Mouse (Mus musculus) small intestine, adult 2 months (tissue): ENCODE measurements around the gene Tgm1. TPM values are rescaled to one million over a fixed set of nuclear protein-coding genes. Genes with fewer than 3 reads are reported as not detected.

ENCODE experiments used
- H3K27ac ChIP-seq: fragments of 200-500 bp; 2 replicates; pipeline ENCODE4 v1.5.1; 2012; ENCODE audit warnings: low read depth, low read length, control low read depth, inconsistent platforms; ENCODE audit not compliant: insufficient read depth
- H3K27me3 ChIP-seq: fragments of 200-500 bp; 2 replicates; pipeline ENCODE4 v1.6.1; 2012; ENCODE audit warnings: mild to moderate bottlenecking, moderate library complexity, low read length, inconsistent platforms; ENCODE audit not compliant: control insufficient read depth, insufficient read depth
- H3K36me3 ChIP-seq: fragments of 200-500 bp; 2 replicates; pipeline ENCODE4 v1.6.1; 2012; ENCODE audit warnings: mild to moderate bottlenecking, low read length, control low read depth, inconsistent platforms; ENCODE audit not compliant: control insufficient read depth, insufficient read depth
- H3K4me1 ChIP-seq: fragments of 200-500 bp; 2 replicates; pipeline ENCODE4 v1.6.1; 2012; ENCODE audit warnings: low read length, inconsistent platforms, mixed read lengths; ENCODE audit not compliant: control insufficient read depth, insufficient read depth, insufficient read length
- H3K4me3 ChIP-seq: fragments of 200-500 bp; 2 replicates; pipeline ENCODE4 v1.5.1; 2012; ENCODE audit warnings: low read depth, mild to moderate bottlenecking, control low read depth, inconsistent platforms, low read length, moderate library complexity
- CTCF ChIP-seq: fragments of 200-500 bp; IDR thresholded peaks from 2 replicates; pipeline ENCODE4 v1.5.1; 2012; ENCODE audit warnings: low read depth, mild to moderate bottlenecking, control low read depth, inconsistent platforms, low read length, moderate library complexity, mixed read lengths; ENCODE audit not compliant: insufficient replicate concordance, insufficient read length; ENCODE audit errors: extremely low read depth
- POLR2A ChIP-seq: fragments of 200-500 bp; IDR thresholded peaks from 2 replicates; pipeline ENCODE4 v1.6.1; 2012; ENCODE audit warnings: low read depth, mild to moderate bottlenecking, control low read depth, inconsistent platforms, low read length, moderate library complexity
- WGBS: fragments of 180-500 bp; shearing (Covaris S2); methylation state at CpG from one replicate; pipeline ENCODE4 v1.1.7; 2018; 5-methylcytosine and 5-hydroxymethylcytosine counted together
- polyA plus RNA-seq: library from polyadenylated mRNA; depleted of rRNA; stranded (reverse); fragments of >200 nt; gene quantifications from 2 replicates; pipeline ENCODE4 v1.2.3, GENCODE M21; 2012

Gene Tgm1
- polyA plus RNA-seq, 1 experiment, result 0.89 TPM

DNA sequence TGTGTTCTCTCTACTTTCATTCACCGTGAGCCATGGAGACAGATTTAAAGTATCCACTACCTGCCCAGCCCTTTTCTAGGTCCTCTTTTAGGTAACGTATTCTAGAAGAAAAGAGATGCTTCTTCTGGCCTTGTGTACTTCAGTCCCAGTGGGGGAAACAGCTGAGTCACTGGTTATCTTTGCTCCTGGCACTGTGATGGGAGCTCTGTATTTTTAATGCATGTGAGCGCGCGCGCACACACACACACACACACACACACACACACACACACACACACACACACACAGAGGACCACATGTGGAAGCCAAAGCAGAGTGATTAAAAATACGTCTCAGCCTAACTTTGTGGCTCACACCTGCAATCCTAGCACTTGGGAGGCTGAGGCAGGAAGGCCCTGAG, 9.7 kb upstream of the Tgm1 start:
- H3K4me3 ChIP-seq, result no peak overlapping the region
- H3K27ac ChIP-seq, result no peak overlapping the region
- H3K4me1 ChIP-seq, result peaks cover 12% of the 10 kb centered on the region; the same call in 1 of the 2 replicates
- H3K27me3 ChIP-seq, result no peaks in the 10 kb centered on the region
- TF ChIP-seq CTCF (no peak), POLR2A (no peak)
- peaks cover 11% of the 10 kb centered on the region; the same call in 1 of the 2 replicates for H3K36me3 ChIP-seq
- 94% methylated on average over 7 of the region's 7 CpGs for WGBS

DNA sequence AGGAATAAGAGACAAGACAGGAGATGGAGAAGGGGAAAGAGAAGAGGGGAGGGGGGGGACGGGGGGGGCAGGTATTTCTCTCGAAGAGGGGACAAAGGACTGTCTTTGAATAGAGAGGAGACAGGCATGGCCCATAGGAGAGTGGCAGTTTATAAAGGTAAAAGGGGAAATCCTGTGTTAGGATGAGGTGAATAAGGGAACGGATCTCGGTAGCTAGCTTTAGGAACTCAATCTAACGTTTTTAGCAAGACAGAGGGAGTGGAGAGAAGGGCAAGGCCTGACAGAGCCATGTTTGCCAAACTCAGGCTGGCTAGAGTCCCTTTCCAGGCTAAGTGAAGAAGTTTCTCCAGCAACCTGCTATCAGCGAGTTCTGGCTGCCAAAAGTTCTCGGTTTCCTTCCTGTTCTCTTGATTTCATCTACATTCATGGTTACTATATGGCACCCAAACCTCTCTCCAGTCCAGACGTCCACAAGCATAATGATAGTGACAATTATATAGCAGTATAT, 8.8 kb upstream of the Tgm1 start:
- TF ChIP-seq CTCF (no peak), POLR2A (no peak)
- Histone ChIP-seq H3K4me3 (no peak overlapping the region), H3K36me3 (peaks cover 15% of the 10 kb centered on the region), H3K27me3 (no peaks in the 10 kb centered on the region), H3K4me1 (peaks cover 9% of the 10 kb centered on the region; the same call in 1 of the 2 replicates), H3K27ac (no peak overlapping the region)
- WGBS, result 52% methylated on average over 8 of the region's 8 CpGs

DNA sequence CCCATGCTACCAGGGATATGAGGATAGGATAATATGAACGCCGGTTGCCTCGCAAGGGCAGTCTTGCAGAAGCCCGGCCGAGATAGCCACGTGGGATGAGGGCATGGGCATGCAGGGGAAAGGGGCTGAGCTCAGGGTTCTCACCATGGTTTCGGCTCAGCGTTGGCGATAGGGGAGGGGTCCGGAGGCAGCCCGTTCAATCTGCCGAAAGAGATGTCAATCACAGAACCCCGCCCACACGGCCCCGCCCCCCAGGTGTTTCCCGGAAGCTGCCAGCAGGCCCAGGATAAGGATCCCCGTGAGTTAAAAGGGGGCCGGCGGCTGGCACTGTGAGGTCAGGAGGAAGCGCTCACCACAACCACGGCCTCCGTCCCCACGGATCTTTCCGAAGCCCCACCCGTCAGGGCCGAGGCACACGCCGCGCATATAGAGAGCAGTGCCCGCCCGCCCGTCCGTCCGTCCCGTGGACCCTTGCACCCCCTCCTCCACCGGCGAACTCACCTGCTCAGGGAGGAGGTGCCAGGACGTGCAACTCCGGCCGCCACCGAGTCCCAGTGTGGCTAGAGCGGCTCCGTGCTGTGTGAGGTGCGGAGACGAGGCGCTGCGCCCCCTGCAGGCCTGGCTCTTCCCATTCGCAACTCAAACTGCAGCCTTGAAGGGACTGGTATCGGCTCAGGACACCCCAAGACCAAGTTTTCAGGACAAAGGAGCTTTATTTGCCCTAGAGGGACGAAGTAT, 8.1 kb upstream of the Tgm1 start, which contains the start of gene Rabggta:
TSS of gene Rabggta (minus strand) at position 564 of the 738 bp plus-strand sequence.
- peaks cover 9% of the 10 kb centered on the region; the same call in 1 of the 2 replicates for H3K4me1 ChIP-seq
- WGBS, result under 1% methylated on average over 50 of the region's 50 CpGs

DNA sequence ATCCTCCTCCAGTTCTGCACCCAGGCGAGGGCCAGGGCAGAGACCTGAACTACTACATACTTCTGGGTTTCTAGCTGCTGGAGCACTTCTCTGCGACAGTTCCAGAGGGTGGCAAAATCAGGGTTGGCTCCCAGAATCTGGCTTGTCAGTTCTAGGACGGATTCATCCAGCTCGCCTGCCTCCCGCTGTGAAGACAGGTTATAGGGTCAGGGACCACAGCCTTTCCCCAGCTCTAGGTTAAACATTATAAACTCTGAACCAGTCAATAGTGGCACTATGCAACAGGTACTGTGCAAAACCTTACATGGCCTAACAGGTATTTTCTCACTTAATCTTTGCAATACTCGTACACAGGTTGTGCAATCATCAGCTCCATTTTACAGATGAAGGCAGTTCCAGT, 7.3 kb upstream of the Tgm1 start:
- TF ChIP-seq POLR2A, result no peak
- TF ChIP-seq CTCF, result no peak
- Histone ChIP-seq H3K27me3 (no peaks in the 10 kb centered on the region), H3K4me1 (peaks cover 8% of the 10 kb centered on the region; the same call in 1 of the 2 replicates), H3K27ac (no peak overlapping the region), H3K4me3 (no peak overlapping the region), H3K36me3 (peaks cover 26% of the 10 kb centered on the region)
- WGBS, result 88% methylated on average over 6 of the region's 6 CpGs

More for the DNA sequence above, 8.1 kb upstream of the Tgm1 start, which contains the start of gene Rabggta:
- Histone ChIP-seq H3K36me3 (peaks cover 21% of the 10 kb centered on the region), H3K4me3 (peak within 1 kb of the TSS; percentile 95), H3K27me3 (no peaks in the 10 kb centered on the region), H3K27ac (peak within 1 kb of the TSS; percentile 64)
- TF ChIP-seq CTCF, result peak; percentile 88
- peak; percentile 61 for TF ChIP-seq POLR2A

DNA sequence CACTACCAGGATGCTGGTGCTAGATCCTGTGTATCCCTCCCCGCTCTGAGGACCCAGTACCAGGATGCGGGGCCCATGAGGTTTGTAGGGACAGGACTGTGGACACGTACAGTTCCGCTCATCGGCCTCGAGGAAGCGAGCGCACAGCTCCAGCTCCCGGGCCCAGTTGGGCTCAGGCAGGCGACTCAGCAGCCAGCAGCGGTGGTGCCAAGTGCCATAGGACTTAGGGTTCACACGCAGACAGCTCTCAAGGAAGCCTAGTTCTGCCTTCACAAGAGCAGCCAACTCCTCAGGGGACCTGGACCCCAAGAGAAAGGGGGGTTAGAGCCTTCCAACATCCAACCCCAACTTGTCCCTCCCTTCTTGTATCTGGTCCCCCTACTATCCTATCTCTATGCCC, 6.9 kb upstream of the Tgm1 start:
- Histone ChIP-seq H3K27me3 (no peaks in the 10 kb centered on the region), H3K4me1 (peaks cover 8% of the 10 kb centered on the region; the same call in 1 of the 2 replicates), H3K27ac (no peak overlapping the region), H3K36me3 (peaks cover 26% of the 10 kb centered on the region), H3K4me3 (no peak overlapping the region)
- 96% methylated on average over 12 of the region's 12 CpGs for WGBS
- no peak for TF ChIP-seq CTCF
- no peak for TF ChIP-seq POLR2A

DNA sequence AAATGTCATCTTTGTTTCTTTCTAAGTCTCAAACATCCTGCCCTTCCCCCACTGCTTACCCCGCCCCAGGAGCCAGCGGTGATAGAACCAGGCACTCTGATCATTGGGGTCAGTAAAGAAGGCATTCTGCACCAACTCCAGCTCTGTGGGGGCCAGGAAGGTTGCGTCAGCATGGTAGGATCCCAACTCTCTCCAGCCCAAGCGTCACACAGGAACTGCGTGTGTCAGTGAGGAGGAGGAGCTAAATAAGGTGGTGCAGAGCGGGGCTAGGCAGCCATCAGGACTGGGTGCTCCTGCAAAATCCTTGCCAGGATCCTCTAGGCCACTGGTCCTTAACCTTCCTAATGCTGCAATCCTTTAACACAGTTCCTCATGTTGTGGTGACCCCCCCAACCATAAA, 6.0 kb upstream of the Tgm1 start:
- Histone ChIP-seq H3K27me3 (no peaks in the 10 kb centered on the region), H3K27ac (no peak overlapping the region), H3K4me1 (peaks cover 4% of the 10 kb centered on the region; the same call in 1 of the 2 replicates), H3K36me3 (peaks cover 26% of the 10 kb centered on the region), H3K4me3 (no peak overlapping the region)
- WGBS, result 95% methylated on average over 6 of the region's 6 CpGs
- TF ChIP-seq POLR2A (no peak), CTCF (no peak)

DNA sequence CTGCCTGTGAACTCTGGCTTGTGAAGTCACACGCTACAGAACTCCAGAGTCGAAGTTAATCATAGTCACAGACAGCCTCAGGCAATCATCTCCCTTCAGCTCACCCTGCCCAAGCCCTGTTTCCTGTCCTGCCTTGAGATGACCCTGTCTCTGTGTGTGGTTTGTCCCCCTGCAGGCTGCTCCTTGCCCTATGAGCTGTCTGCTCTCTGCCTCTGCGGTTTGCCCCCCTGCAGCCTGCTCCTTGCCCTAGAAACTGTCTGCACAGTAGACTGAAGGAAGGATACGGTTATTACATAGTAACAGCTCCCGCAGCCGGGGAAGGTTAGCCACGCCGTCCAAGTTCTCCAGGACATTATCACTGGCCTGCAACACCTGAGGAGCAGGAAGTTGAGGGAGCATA, 3.2 kb upstream of the Tgm1 start:
- H3K36me3 ChIP-seq, result peaks cover 26% of the 10 kb centered on the region
- H3K27me3 ChIP-seq, result 0 out of 2 replicates have a peak, but pooled peaks cover 3% of the 10 kb centered on the region
- peaks cover 15% of the 10 kb centered on the region for H3K4me1 ChIP-seq
- no peak overlapping the region for H3K4me3 ChIP-seq
- no peak overlapping the region for H3K27ac ChIP-seq
- WGBS, result 90% methylated on average over 8 of the region's 8 CpGs
- TF ChIP-seq POLR2A (no peak), CTCF (no peak)
